Mouse (Mus musculus) MEL (cell line): ENCODE measurements around the gene Lemd1. TPM values are rescaled to one million over a fixed set of nuclear protein-coding genes. Genes with fewer than 3 reads are reported as not detected.

ENCODE experiments used
- DNase-seq: peaks from one replicate; pipeline ENCODE4 v3.0.0; 2011; ENCODE audit warnings: low read depth, low spot score
- H3K27ac ChIP-seq: 2 replicates; pipeline ENCODE4 v1.5.1; 2012; ENCODE audit warnings: low read depth, mild to moderate bottlenecking, control low read depth, low read length, moderate library complexity; ENCODE audit not compliant: control insufficient read depth
- H3K27me3 ChIP-seq, 2 experiments: fragments of 150-350 bp in 1 of 2; sonication (generic) in 1 of 2; 2 replicates each; pipeline ENCODE4 v1.6.1; 2012; ENCODE audit warnings: low read length in 2 of 2, mild to moderate bottlenecking in 2 of 2, improper control_type of control experiment in 1 of 2, moderate library complexity in 1 of 2; ENCODE audit not compliant: insufficient read depth in 2 of 2, control insufficient read depth in 1 of 2
- H3K36me3 ChIP-seq, 2 experiments: 2 replicates each; pipeline ENCODE4 v1.6.1; 2012 to 2014; ENCODE audit warnings: low read length in 2 of 2, improper control_type of control experiment in 1 of 2, inconsistent platforms in 1 of 2, mild to moderate bottlenecking in 1 of 2; ENCODE audit not compliant: insufficient read depth in 2 of 2, control insufficient read depth in 1 of 2
- H3K4me1 ChIP-seq, 2 experiments: fragments of 150-350 bp in 1 of 2; sonication (generic) in 1 of 2; 2 replicates each; pipeline ENCODE4 v1.6.1; 2012; ENCODE audit warnings: low read length in 2 of 2, improper control_type of control experiment in 1 of 2, mild to moderate bottlenecking in 1 of 2; ENCODE audit not compliant: insufficient read depth in 2 of 2, control insufficient read depth in 1 of 2
- H3K4me3 ChIP-seq, 2 experiments: fragments of 150-350 bp in 1 of 2; sonication (generic) in 1 of 2; 2 replicates each; pipeline ENCODE4 v1.5.1; 2012; ENCODE audit warnings: low read depth in 2 of 2, low read length in 2 of 2, mild to moderate bottlenecking in 2 of 2, moderate library complexity in 2 of 2, control low read depth in 1 of 2, improper control_type of control experiment in 1 of 2; ENCODE audit not compliant: control insufficient read depth in 1 of 2, insufficient read depth in 1 of 2
- H3K79me2 ChIP-seq: 2 replicates; pipeline ENCODE4 v1.6.1; 2012; ENCODE audit warnings: mild to moderate bottlenecking, low read length, moderate library complexity; ENCODE audit not compliant: control insufficient read depth, poor library complexity, insufficient read depth
- H3K9ac ChIP-seq: 2 replicates; pipeline ENCODE4 v1.6.1; 2012; ENCODE audit warnings: low read depth, mild to moderate bottlenecking, control low read depth, low read length, moderate library complexity; ENCODE audit not compliant: control insufficient read depth, poor library complexity, severe bottlenecking
- H3K9me3 ChIP-seq: fragments of 150-350 bp; sonication (generic); replicated peaks from 2 replicates; pipeline ENCODE4 v1.6.1; 2012; ENCODE audit warnings: mild to moderate bottlenecking, low read length, improper control_type of control experiment, moderate library complexity; ENCODE audit not compliant: insufficient read depth
- BHLHE40 ChIP-seq: IDR thresholded peaks from 2 replicates; pipeline ENCODE4 v1.6.1; 2012; ENCODE audit warnings: low read depth, mild to moderate bottlenecking, inconsistent platforms, low read length, improper control_type of control experiment, borderline replicate concordance
- CHD1 ChIP-seq: IDR thresholded peaks from 2 replicates; pipeline ENCODE4 v1.6.1; 2012; ENCODE audit warnings: low read depth, mild to moderate bottlenecking, inconsistent platforms, low read length, improper control_type of control experiment
- CTCF ChIP-seq, 3 experiments: IDR thresholded peaks in 2 of 3; conservative IDR thresholded peaks in 1 of 3; 2 replicates each; pipeline ENCODE4 v1.5.1; 2011 to 2012; ENCODE audit warnings: low read length in 3 of 3, low read depth in 2 of 3, mild to moderate bottlenecking in 2 of 3, improper control_type of control experiment in 1 of 3, inconsistent platforms in 1 of 3, mixed read lengths in 1 of 3, moderate library complexity in 1 of 3; ENCODE audit not compliant: control insufficient read depth in 1 of 3, insufficient read depth in 1 of 3, poor library complexity in 1 of 3, severe bottlenecking in 1 of 3
- E2F4 ChIP-seq: IDR thresholded peaks from 2 replicates; pipeline ENCODE4 v1.6.1; 2011; ENCODE audit warnings: low read depth, low read length, improper control_type of control experiment, borderline replicate concordance
- ELF1 ChIP-seq: IDR thresholded peaks from 2 replicates; pipeline ENCODE4 v1.6.1; 2014; ENCODE audit warnings: low read depth, mild to moderate bottlenecking, inconsistent platforms, low read length, improper control_type of control experiment, moderate library complexity
- GATA1 ChIP-seq: IDR thresholded peaks from 2 replicates; pipeline ENCODE4 v1.6.1; 2011; ENCODE audit warnings: low read depth, low read length, improper control_type of control experiment
- HCFC1 ChIP-seq: IDR thresholded peaks from 2 replicates; pipeline ENCODE4 v1.6.1; 2012; ENCODE audit warnings: low read depth, mild to moderate bottlenecking, inconsistent platforms, low read length, improper control_type of control experiment, moderate library complexity
- JUND ChIP-seq: IDR thresholded peaks from 2 replicates; pipeline ENCODE4 v1.6.1; 2011; ENCODE audit warnings: low read depth, mild to moderate bottlenecking, improper control_type of control experiment, low read length
- KAT2A ChIP-seq: conservative IDR thresholded peaks from 2 replicates; pipeline ENCODE4 v1.6.1; 2012; ENCODE audit warnings: low read depth, low read length, improper control_type of control experiment, inconsistent platforms
- MAX ChIP-seq: IDR thresholded peaks from 2 replicates; pipeline ENCODE4 v1.6.1; 2011; ENCODE audit warnings: low read length, improper control_type of control experiment
- MXI1 ChIP-seq: IDR thresholded peaks from 2 replicates; pipeline ENCODE4 v1.6.1; 2011; ENCODE audit warnings: mild to moderate bottlenecking, low read depth, low read length, improper control_type of control experiment
- MYB ChIP-seq: IDR thresholded peaks from 2 replicates; pipeline ENCODE4 v1.6.1; 2011; ENCODE audit warnings: mild to moderate bottlenecking, low read depth, low read length, improper control_type of control experiment
- MYC ChIP-seq: IDR thresholded peaks from 2 replicates; pipeline ENCODE4 v1.6.1; 2011; ENCODE audit warnings: low read depth, mild to moderate bottlenecking, low read length, improper control_type of control experiment, moderate library complexity
- POLR2A ChIP-seq, 2 experiments: IDR thresholded peaks; 2 replicates each; pipeline ENCODE4 v1.6.1; 2011 to 2012; ENCODE audit warnings: low read length in 2 of 2, mild to moderate bottlenecking in 2 of 2, control low read depth in 1 of 2, improper control_type of control experiment in 1 of 2, low read depth in 1 of 2, moderate library complexity in 1 of 2; ENCODE audit not compliant: control insufficient read depth in 1 of 2, insufficient read depth in 1 of 2, poor library complexity in 1 of 2
- POLR2AphosphoS2 ChIP-seq: IDR thresholded peaks from 2 replicates; pipeline ENCODE4 v1.6.1; 2011; ENCODE audit warnings: low read length, improper control_type of control experiment
- POLR2AphosphoS5 ChIP-seq: IDR thresholded peaks from 2 replicates; pipeline ENCODE4 v1.6.1; 2012; ENCODE audit warnings: low read depth, borderline replicate concordance, mild to moderate bottlenecking, inconsistent platforms, low read length, moderate library complexity, mixed read lengths
- RCOR1 ChIP-seq: IDR thresholded peaks from 2 replicates; pipeline ENCODE4 v1.6.1; 2012; ENCODE audit warnings: low read depth, mild to moderate bottlenecking, inconsistent platforms, low read length, improper control_type of control experiment
- TBP ChIP-seq: IDR thresholded peaks from 2 replicates; pipeline ENCODE4 v1.8.0; 2011; ENCODE audit warnings: low read depth, low read length, improper control_type of control experiment
- TCF12 ChIP-seq: IDR thresholded peaks from 2 replicates; pipeline ENCODE4 v1.6.1; 2014; ENCODE audit warnings: low read depth, mild to moderate bottlenecking, inconsistent platforms, low read length, improper control_type of control experiment, moderate library complexity
- USF2 ChIP-seq, 2 experiments: IDR thresholded peaks; 2 replicates each; pipeline ENCODE4 v1.6.1; 2011 to 2012; ENCODE audit warnings: improper control_type of control experiment in 2 of 2, low read length in 2 of 2, borderline replicate concordance in 1 of 2, inconsistent platforms in 1 of 2, low read depth in 1 of 2, mild to moderate bottlenecking in 1 of 2; ENCODE audit not compliant: insufficient read depth in 1 of 2
- ZNF384 ChIP-seq: IDR thresholded peaks from 2 replicates; pipeline ENCODE4 v1.6.1; 2012; ENCODE audit warnings: low read depth, mild to moderate bottlenecking, inconsistent platforms, low read length, improper control_type of control experiment
- polyA plus RNA-seq, 2 experiments: library from polyadenylated mRNA; stranded (reverse) in 1 of 2; unstranded in 1 of 2; fragments of >175 nt in 1 of 2; fragments of >200 nt in 1 of 2; gene quantifications; 2 replicates each; pipeline versions ENCODE4 v1.2.1 to v1.2.4; 2012; ENCODE audit warnings: low replicate concordance in 2 of 2, low read depth in 1 of 2; ENCODE audit not compliant: insufficient read length in 2 of 2, insufficient read depth in 1 of 2, missing spikeins in 1 of 2
- total RNA-seq: library from RNA; depleted of rRNA; stranded (reverse); fragments of 300-350 nt; gene quantifications from 2 replicates; pipeline ENCODE4 v1.2.3, GENCODE M21; 2012

The Lemd1 gene
- total and polyA plus RNA-seq, 3 experiments, result not detected

- no peaks in the 10 kb centered on the region for H3K4me1 ChIP-seq
- H3K36me3 ChIP-seq, result no peaks in the 10 kb centered on the region
- H3K9me3 ChIP-seq, result no peaks in the 10 kb centered on the region
- no peak overlapping the region for H3K9ac ChIP-seq
- DNase-seq, result no peak
- TF ChIP-seq MAX (no peak), CHD1 (no peak), USF2 (IDR thresholded peaks at IDR 0.05; ENCODE audit: borderline replicate concordance in 1 of 2, insufficient read depth in 1 of 2, low read depth in 1 of 2, low read length in 2 of 2) (no peak), MYB (no peak), TBP (no peak), CTCF (IDR thresholded peaks at IDR 0.05 in 2 of 3, conservative IDR thresholded peaks at IDR 0.05 in 1 of 3; ENCODE audit: control insufficient read depth in 1 of 3, insufficient read depth in 1 of 3, low read depth in 2 of 3, low read length in 3 of 3, poor library complexity in 1 of 3, severe bottlenecking in 1 of 3) (no peak), ZNF384 (no peak), POLR2AphosphoS2 (no peak), MYC (no peak), POLR2AphosphoS5 (no peak), GATA1 (no peak), E2F4 (no peak), HCFC1 (no peak)
- no peaks in the 10 kb centered on the region for H3K79me2 ChIP-seq
- 0 out of 4 replicates have a peak, but pooled peaks cover 4% of the 10 kb centered on the region in 2 experiments for H3K27me3 ChIP-seq
- no peak overlapping the region for H3K27ac ChIP-seq
- H3K4me3 ChIP-seq, result no peak overlapping the region
Observed at GRCm38 (mm10) chr1:132286735-132287134, 95.5 kb downstream of the Lemd1 start.

GRCm38 (mm10) chr1:132287445-132287844 is 96.2 kb downstream of the Lemd1 start:
- Histone ChIP-seq H3K27me3 (0 out of 4 replicates have a peak, but pooled peaks cover 4% of the 10 kb centered on the region in 2 experiments), H3K9me3 (no peaks in the 10 kb centered on the region), H3K4me1 (no peaks in the 10 kb centered on the region), H3K9ac (no peak overlapping the region), H3K36me3 (no peaks in the 10 kb centered on the region)
- TF ChIP-seq RCOR1 (no peak), MYC (no peak), MXI1 (no peak)
- TF ChIP-seq, all 39 proteins: peak for 0
- no peak for DNase-seq
- Histone ChIP-seq H3K4me3 (no peak overlapping the region), H3K27ac (no peak overlapping the region), H3K79me2 (no peaks in the 10 kb centered on the region)

- no peak overlapping the region for H3K4me3 ChIP-seq
- no peaks in the 10 kb centered on the region for H3K36me3 ChIP-seq
- 0 out of 4 replicates have a peak, but pooled peaks cover 2 to 3% of the 10 kb centered on the region in 2 experiments for H3K27me3 ChIP-seq
- no peak for DNase-seq
- no peaks in the 10 kb centered on the region for H3K79me2 ChIP-seq
- H3K9me3 ChIP-seq, result no peaks in the 10 kb centered on the region
- no peaks in the 10 kb centered on the region for H3K4me1 ChIP-seq
- H3K9ac ChIP-seq, result no peak overlapping the region
- no peak for TF ChIP-seq POLR2A (IDR thresholded peaks at IDR 0.05; ENCODE audit: control insufficient read depth in 1 of 2, insufficient read depth in 1 of 2, low read depth in 1 of 2, low read length in 2 of 2, poor library complexity in 1 of 2)
- TF ChIP-seq KAT2A, result no peak
- no peak for TF ChIP-seq ELF1
- TF ChIP-seq TCF12, result no peak
- no peak for TF ChIP-seq JUND
- TF ChIP-seq BHLHE40, result no peak
- no peak overlapping the region for H3K27ac ChIP-seq
Observed at GRCm38 (mm10) chr1:132287991-132288451, 96.8 kb downstream of the Lemd1 start.
